Mouse (Mus musculus): ENCODE measurements around the gene Tbl1x. TPM values are rescaled to one million over a fixed set of nuclear protein-coding genes. Genes with fewer than 3 reads are reported as not detected.

The Tbl1x gene
- polyA plus RNA-seq, 1 experiment from 2014 or later, result 37.9 TPM

DNA sequence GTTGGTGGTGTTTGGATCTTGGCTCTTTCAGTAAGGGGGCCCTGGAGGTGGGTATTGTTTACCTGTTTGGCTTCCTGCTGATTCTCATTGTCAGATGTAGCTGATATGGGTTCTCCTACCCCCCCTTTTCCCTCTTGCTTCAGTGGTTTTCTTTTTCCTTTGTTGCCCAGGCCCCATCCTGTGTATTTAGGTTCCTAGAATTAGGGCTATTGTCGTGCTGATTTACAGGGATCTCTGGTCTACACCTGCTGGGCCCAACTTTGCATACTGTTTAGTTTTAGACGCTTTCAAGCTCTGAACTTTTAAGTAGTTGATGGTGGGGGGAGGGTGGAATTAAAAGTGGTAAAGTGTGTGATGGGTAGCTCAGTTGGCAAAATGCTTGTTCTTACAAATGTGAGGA, 57.2 kb downstream of the Tbl1x start:
- H3K4me1 ChIP-seq (ENCODE audit: insufficient read depth, low read depth, low read length), result no peaks in the 10 kb centered on the region
- 40% methylated on average over 2 of the region's 2 CpGs for WGBS
- TF ChIP-seq EP300 (IDR thresholded peaks at IDR 0.05), result no peak
- H3K27ac ChIP-seq (ENCODE audit: low read length), result no peak overlapping the region
- H3K27me3 ChIP-seq (replicated peaks; ENCODE audit: insufficient read depth, low read length), result no peaks in the 10 kb centered on the region
- no peak overlapping the region for H3K9ac ChIP-seq (replicated peaks; ENCODE audit: low read depth)
- H3K4me3 ChIP-seq (ENCODE audit: low read depth, low read length), result no peak overlapping the region
- H3K4me2 ChIP-seq (replicated peaks; ENCODE audit: low read depth, low read length), result no peak overlapping the region
- DNase-seq (ENCODE audit: low spot score) (no peak), ATAC-seq (no peak)
- H3K36me3 ChIP-seq (ENCODE audit: insufficient read depth, low read length), result no peaks in the 10 kb centered on the region
- H3K9me3 ChIP-seq (ENCODE audit: low read length), result no peaks in the 10 kb centered on the region

DNA sequence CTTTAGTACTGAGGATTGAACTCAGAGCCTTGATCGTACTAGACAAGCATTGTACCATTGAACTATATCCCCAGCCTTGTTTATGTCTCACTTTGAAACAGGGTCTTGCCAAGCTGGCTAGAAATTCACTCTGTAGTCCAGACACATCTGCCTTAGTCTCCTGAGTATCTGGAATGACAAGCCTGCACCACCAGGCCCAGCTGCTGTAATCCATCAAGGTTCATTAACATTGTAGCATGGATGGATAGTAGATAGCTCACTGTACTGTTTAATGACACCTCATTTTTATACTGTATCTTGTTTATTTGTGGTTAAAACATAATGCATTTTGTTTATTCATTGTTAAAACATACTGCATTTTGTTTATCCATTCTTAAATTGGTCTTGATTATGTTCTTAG, 62.9 kb downstream of the Tbl1x start:
- Histone ChIP-seq H3K9ac (replicated peaks; ENCODE audit: low read depth) (no peak overlapping the region), H3K27me3 (replicated peaks; ENCODE audit: insufficient read depth, low read length) (no peaks in the 10 kb centered on the region), H3K4me3 (ENCODE audit: low read depth, low read length) (no peak overlapping the region), H3K4me1 (ENCODE audit: insufficient read depth, low read depth, low read length) (no peaks in the 10 kb centered on the region), H3K9me3 (ENCODE audit: low read length) (no peaks in the 10 kb centered on the region), H3K36me3 (ENCODE audit: insufficient read depth, low read length) (no peaks in the 10 kb centered on the region), H3K4me2 (replicated peaks; ENCODE audit: low read depth, low read length) (no peak overlapping the region), H3K27ac (ENCODE audit: low read length) (no peak overlapping the region)
- no peak for TF ChIP-seq CTCF (IDR thresholded peaks at IDR 0.05)
- no peak for TF ChIP-seq EP300 (IDR thresholded peaks at IDR 0.05)
- WGBS, result 67% methylated on average over 1 of the region's 1 CpGs
- ATAC-seq (no peak), DNase-seq (ENCODE audit: low spot score) (no peak)

DNA sequence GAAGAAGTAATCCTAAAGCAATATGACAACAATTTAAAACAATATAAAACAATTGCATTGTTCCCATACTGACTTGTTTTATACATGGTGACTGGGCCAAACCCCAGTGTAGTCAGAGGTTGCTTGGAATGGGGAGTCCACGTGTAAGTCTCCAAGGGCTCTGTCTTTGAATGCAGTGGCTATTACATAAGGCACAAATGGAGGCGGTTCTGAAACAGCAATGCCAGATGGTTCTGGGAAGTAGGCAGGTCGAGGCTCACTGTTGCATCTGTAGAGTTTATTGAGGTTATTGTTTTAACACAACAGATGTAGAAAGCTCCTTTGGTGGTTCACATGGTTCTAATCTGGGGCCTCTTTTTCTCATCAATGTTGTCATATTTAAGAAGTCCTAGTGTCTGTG, 66.3 kb downstream of the Tbl1x start:
- Histone ChIP-seq H3K4me3 (ENCODE audit: low read depth, low read length) (no peak overlapping the region), H3K27ac (ENCODE audit: low read length) (no peak overlapping the region), H3K27me3 (replicated peaks; ENCODE audit: insufficient read depth, low read length) (no peaks in the 10 kb centered on the region), H3K4me1 (ENCODE audit: insufficient read depth, low read depth, low read length) (no peaks in the 10 kb centered on the region), H3K36me3 (ENCODE audit: insufficient read depth, low read length) (no peaks in the 10 kb centered on the region), H3K9me3 (ENCODE audit: low read length) (no peaks in the 10 kb centered on the region), H3K4me2 (replicated peaks; ENCODE audit: low read depth, low read length) (no peak overlapping the region), H3K9ac (replicated peaks; ENCODE audit: low read depth) (no peak overlapping the region)
- WGBS, result 74% methylated on average over 3 of the region's 3 CpGs
- DNase-seq (ENCODE audit: low spot score) (no peak), ATAC-seq (no peak)
- TF ChIP-seq CTCF (IDR thresholded peaks at IDR 0.05), result no peak
- TF ChIP-seq EP300 (IDR thresholded peaks at IDR 0.05), result no peak

DNA sequence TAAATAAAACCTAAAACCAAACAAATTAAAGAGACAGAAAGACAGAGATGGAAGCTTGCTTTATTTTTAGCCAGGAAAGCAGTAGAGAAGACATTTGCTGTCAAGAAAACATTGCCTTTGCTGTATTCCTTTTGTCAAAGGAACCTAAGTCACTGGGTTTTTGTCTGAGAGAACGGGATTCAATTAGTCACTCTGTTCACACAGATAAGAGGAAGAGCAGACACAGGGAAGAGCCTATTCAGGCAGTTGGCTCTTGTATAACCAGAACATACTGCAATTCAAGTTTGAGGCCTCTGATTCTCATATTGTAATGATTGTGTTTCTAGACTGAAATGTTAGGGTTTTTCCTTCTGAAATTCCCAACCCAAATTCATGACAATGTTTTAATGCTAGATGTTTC, 67.4 kb downstream of the Tbl1x start:
- no peak overlapping the region for H3K9ac ChIP-seq (replicated peaks; ENCODE audit: low read depth)
- H3K4me2 ChIP-seq (replicated peaks; ENCODE audit: low read depth, low read length), result no peak overlapping the region
- no peaks in the 10 kb centered on the region for H3K9me3 ChIP-seq (ENCODE audit: low read length)
- H3K4me3 ChIP-seq (ENCODE audit: low read depth, low read length), result no peak overlapping the region
- no peak for DNase-seq (ENCODE audit: low spot score)
- WGBS, result 48% methylated on average over 1 of the region's 1 CpGs
- TF ChIP-seq CTCF (IDR thresholded peaks at IDR 0.05), result no peak
- TF ChIP-seq EP300 (IDR thresholded peaks at IDR 0.05), result no peak
- H3K36me3 ChIP-seq (ENCODE audit: insufficient read depth, low read length), result no peaks in the 10 kb centered on the region
- H3K4me1 ChIP-seq (ENCODE audit: insufficient read depth, low read depth, low read length), result no peaks in the 10 kb centered on the region
- ATAC-seq, result no peak
- no peak overlapping the region for H3K27ac ChIP-seq (ENCODE audit: low read length)
- H3K27me3 ChIP-seq (replicated peaks; ENCODE audit: insufficient read depth, low read length), result no peaks in the 10 kb centered on the region

DNA sequence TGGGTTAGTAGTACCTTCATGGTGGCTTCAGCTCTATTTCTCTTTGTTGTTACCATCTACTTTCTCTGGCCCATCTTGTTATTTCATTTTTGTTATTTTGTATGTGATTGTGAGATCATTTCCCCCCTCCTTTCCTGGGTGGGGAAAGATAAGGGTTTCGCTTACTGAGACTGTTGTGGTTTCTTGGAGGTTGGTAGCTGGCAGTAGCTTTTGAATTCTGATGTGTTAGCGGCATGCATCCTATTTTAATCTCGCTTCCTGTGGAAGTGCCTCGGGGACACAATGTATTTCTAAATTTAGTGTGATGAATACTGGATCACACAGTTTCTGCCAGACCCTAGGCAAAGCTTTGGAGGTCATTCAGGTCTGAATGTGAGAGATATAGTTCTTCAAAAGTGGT, 69.2 kb downstream of the Tbl1x start:
- H3K4me3 ChIP-seq (ENCODE audit: low read depth, low read length), result no peak overlapping the region
- no peaks in the 10 kb centered on the region for H3K36me3 ChIP-seq (ENCODE audit: insufficient read depth, low read length)
- TF ChIP-seq EP300 (IDR thresholded peaks at IDR 0.05), result peak; percentile 34
- TF ChIP-seq CTCF (IDR thresholded peaks at IDR 0.05), result no peak
- H3K9ac ChIP-seq (replicated peaks; ENCODE audit: low read depth), result no peak overlapping the region
- no peaks in the 10 kb centered on the region for H3K9me3 ChIP-seq (ENCODE audit: low read length)
- no peaks in the 10 kb centered on the region for H3K4me1 ChIP-seq (ENCODE audit: insufficient read depth, low read depth, low read length)
- no peak for DNase-seq (ENCODE audit: low spot score)
- 40% methylated on average over 4 of the region's 4 CpGs for WGBS
- no peak overlapping the region for H3K4me2 ChIP-seq (replicated peaks; ENCODE audit: low read depth, low read length)
- no peak for ATAC-seq
- no peaks in the 10 kb centered on the region for H3K27me3 ChIP-seq (replicated peaks; ENCODE audit: insufficient read depth, low read length)
- no peak overlapping the region for H3K27ac ChIP-seq (ENCODE audit: low read length)

DNA sequence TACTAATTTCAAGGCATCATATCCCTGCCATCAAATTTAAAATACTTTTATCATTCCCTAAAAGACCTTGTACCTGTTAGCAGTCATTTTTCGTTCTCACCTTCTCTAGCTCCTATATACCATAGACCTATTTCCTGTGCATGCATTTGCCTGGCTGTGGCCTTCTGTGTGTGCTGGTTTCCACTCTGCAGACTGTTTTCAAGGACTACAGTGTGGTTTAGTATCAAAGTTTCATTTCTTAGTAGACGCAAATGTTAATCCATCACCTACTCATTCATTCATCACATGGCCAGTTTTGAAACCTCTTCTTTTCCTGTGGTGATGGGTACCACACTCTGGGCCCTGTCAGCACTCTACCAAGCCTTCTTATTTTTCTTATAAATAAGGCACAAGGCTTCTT, 75.2 kb downstream of the Tbl1x start:
- H3K4me3 ChIP-seq (ENCODE audit: low read depth, low read length), result no peak overlapping the region
- WGBS, result 77% methylated on average over 2 of the region's 2 CpGs
- DNase-seq (ENCODE audit: low spot score) (no peak), ATAC-seq (no peak)
- H3K9ac ChIP-seq (replicated peaks; ENCODE audit: low read depth), result no peak overlapping the region
- H3K36me3 ChIP-seq (ENCODE audit: insufficient read depth, low read length), result no peaks in the 10 kb centered on the region
- TF ChIP-seq CTCF (IDR thresholded peaks at IDR 0.05), result no peak
- H3K9me3 ChIP-seq (ENCODE audit: low read length), result no peaks in the 10 kb centered on the region
- no peak overlapping the region for H3K27ac ChIP-seq (ENCODE audit: low read length)
- no peaks in the 10 kb centered on the region for H3K4me1 ChIP-seq (ENCODE audit: insufficient read depth, low read depth, low read length)
- H3K4me2 ChIP-seq (replicated peaks; ENCODE audit: low read depth, low read length), result no peak overlapping the region
- H3K27me3 ChIP-seq (replicated peaks; ENCODE audit: insufficient read depth, low read length), result no peaks in the 10 kb centered on the region

DNA sequence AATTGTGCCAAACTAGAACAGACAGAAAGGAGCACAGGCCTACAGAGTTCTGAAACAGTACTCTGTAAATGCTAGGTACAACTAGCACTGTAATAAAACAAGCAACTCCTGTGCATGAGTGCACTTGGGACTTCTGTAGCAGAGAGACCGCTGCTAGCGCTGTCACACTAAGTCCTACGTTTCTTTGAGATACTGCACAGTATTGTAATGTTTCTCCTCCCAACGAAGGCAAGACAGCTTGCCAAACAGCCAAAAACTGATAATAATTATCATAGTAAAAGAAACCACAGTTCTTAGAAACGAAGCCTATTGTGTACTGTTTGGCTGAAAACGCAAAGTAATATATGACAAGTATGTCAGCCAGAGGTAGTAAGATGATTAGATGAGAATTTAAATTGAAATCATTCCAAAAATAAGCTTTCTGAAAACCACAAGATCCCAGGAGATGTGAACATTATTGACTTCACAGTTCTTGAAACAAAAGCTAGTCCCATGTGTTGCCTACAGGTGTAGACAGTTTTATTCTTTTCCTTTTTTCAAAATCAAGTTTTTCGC, 83.9 kb downstream of the Tbl1x start:
- no peaks in the 10 kb centered on the region for H3K4me1 ChIP-seq (ENCODE audit: insufficient read depth, low read depth, low read length)
- DNase-seq (ENCODE audit: low spot score) (no peak), ATAC-seq (no peak)
- WGBS, result 62% methylated on average over 7 of the region's 7 CpGs
- no peaks in the 10 kb centered on the region for H3K9me3 ChIP-seq (ENCODE audit: low read length)
- H3K36me3 ChIP-seq (ENCODE audit: insufficient read depth, low read length), result no peaks in the 10 kb centered on the region
- no peak overlapping the region for H3K4me3 ChIP-seq (ENCODE audit: low read depth, low read length)
- no peaks in the 10 kb centered on the region for H3K27me3 ChIP-seq (replicated peaks; ENCODE audit: insufficient read depth, low read length)
- no peak overlapping the region for H3K9ac ChIP-seq (replicated peaks; ENCODE audit: low read depth)
- no peak overlapping the region for H3K27ac ChIP-seq (ENCODE audit: low read length)
- TF ChIP-seq EP300 (IDR thresholded peaks at IDR 0.05), result no peak
- no peak for TF ChIP-seq CTCF (IDR thresholded peaks at IDR 0.05)
- no peak overlapping the region for H3K4me2 ChIP-seq (replicated peaks; ENCODE audit: low read depth, low read length)

Data from lung, postnatal 0 days (tissue).